Mouse (Mus musculus): ENCODE data around the gene Nags. TPM values are rescaled to one million over a fixed set of nuclear protein-coding genes. Genes with fewer than 3 reads are reported as not detected.

The Nags gene
- polyA plus RNA-seq, 1 experiment = 0.39 TPM

DNA sequence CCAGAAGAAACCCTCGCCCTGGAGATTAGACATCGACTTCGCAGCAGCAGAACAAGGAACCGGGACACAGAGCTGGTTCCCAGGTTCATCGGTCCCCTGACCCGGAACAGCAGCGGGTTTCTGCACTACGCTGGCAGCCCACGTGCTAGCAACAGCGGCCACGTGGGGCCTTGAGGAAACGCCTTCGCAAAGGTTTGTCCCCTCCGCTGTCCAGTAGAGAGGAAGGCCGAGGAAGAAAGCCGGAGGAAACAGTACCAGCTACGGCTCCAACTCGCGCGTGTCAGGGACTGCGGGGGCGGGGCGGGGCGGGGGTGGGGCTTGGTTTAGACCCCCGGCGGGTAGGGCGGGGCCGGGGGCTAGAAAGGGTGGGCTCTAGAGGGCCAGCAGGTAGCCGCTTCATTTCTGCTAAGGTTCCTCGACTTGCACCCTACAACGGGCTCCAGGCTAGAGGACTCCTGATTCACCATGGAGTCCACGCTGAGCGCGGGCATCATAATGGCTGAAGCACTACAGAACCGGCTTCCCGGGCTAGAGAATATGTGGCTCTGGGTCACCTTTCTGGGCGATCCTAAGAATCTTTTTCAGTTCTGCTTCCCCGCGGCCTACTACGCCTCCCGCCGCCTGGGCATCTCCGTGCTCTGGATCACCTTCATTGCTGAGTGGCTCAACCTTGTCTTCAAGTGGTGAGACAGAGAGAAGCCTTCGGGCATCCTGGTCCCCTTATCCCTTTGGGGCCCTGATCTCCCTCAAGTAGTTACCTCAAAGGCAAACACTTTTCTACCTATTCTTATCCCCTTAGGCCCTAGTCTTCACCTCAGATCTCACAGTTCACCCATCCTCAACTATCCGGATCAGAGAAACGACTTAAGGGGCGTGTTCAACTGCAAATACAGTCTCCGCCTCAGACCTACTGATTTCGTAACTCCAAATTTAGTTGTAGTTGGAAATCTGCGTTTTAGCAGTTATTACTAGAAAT, 44.4 kb downstream of the Nags start, which contains the start of gene G6pc3:
Gene G6pc3, plus strand, starts transcription at position 160 of the 976 bp plus-strand sequence.
- peak; percentile 97 for DNase-seq
- peak within 1 kb of the TSS; percentile 30 for H3K27ac ChIP-seq (ENCODE audit: insufficient read depth, low read depth, low read length)
- WGBS = 1% methylated on average over 46 of the region's 50 CpGs
- TF ChIP-seq CTCF (conservative IDR thresholded peaks at IDR 0.05; ENCODE audit: insufficient read depth, insufficient read length, low read depth, low read length) (no peak), POLR2A (IDR thresholded peaks at IDR 0.05; ENCODE audit: low read depth, low read length) (no peak)
- H3K4me3 ChIP-seq (ENCODE audit: insufficient read depth, low read depth, low read length) = peak within 1 kb of the TSS; percentile 74
- H3K36me3 ChIP-seq (ENCODE audit: control insufficient read depth, insufficient read depth, low read length) = no peaks in the 10 kb centered on the region
- no peaks in the 10 kb centered on the region for H3K4me1 ChIP-seq (ENCODE audit: control insufficient read depth, insufficient read depth, low read length)
- H3K27me3 ChIP-seq (replicated peaks; ENCODE audit: control insufficient read depth, insufficient read depth, low read length) = no peaks in the 10 kb centered on the region

DNA sequence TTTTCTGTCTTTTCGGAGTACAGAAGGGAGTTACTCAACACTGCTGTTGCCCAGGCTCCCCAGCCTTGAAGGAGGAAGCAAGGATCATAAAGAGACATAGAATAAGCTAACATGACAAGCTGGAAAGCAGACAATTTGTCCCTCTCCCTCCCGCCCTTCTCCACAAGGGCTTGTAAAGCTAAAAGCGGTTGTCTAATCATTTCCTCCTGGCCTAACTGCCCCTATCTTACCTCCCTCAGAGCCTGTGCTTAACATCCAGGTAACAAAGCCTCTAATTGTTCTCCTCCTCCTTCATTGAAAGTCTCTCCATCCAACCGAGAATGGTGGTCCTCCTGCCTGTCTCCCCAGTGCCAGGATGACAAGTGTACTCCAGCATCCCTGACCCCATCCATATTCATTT, 45.5 kb downstream of the Nags start:
- no peak for TF ChIP-seq CTCF (conservative IDR thresholded peaks at IDR 0.05; ENCODE audit: insufficient read depth, insufficient read length, low read depth, low read length)
- TF ChIP-seq POLR2A (IDR thresholded peaks at IDR 0.05; ENCODE audit: low read depth, low read length) = no peak
- Histone ChIP-seq H3K36me3 (ENCODE audit: control insufficient read depth, insufficient read depth, low read length) (no peaks in the 10 kb centered on the region), H3K4me3 (ENCODE audit: insufficient read depth, low read depth, low read length) (no peak overlapping the region), H3K4me1 (ENCODE audit: control insufficient read depth, insufficient read depth, low read length) (no peaks in the 10 kb centered on the region), H3K27ac (ENCODE audit: insufficient read depth, low read depth, low read length) (no peak overlapping the region), H3K27me3 (replicated peaks; ENCODE audit: control insufficient read depth, insufficient read depth, low read length) (no peaks in the 10 kb centered on the region)
- DNase-seq = no peak
- 68% methylated on average over 4 of the region's 4 CpGs for WGBS

DNA sequence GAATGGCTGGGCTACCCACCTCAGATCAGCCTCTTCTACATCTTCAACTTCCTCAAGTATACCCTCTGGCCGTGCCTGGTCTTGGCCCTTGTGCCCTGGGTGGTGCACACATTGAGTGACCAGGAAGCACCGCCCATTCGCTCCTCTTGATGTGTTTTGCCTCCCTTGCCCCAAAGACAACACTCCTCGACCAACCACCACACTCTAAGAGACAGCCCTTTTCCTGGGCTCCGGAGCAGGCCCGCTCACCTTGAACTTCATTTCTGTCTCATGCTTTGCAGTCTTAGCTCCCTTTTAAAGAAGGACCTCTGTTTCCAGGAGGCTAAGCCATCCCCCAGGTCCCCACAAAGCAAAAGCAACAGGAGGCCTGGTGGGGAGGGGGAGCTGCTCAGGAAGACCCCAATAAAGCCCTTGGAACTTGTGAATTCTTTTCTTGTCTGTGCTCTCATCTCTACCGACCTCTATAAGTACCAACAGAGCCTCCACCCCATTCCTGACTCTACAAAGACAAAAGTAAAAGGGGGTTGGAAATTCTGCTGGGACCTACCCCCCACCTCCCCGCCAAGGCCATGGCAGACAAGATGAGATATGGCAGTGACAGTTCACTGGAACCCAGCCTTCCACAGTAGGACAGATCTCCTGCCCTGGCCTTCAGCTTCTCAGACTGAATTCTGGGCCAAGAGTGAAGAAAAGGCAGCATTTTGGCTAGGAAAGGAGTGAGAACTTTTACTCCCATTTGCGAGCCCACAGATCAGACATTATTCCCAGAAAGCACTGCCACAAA, 48.5 kb downstream of the Nags start:
- WGBS = 79% methylated on average over 9 of the region's 9 CpGs
- H3K36me3 ChIP-seq (ENCODE audit: control insufficient read depth, insufficient read depth, low read length) = no peaks in the 10 kb centered on the region
- H3K27ac ChIP-seq (ENCODE audit: insufficient read depth, low read depth, low read length) = no peak overlapping the region
- no peaks in the 10 kb centered on the region for H3K27me3 ChIP-seq (replicated peaks; ENCODE audit: control insufficient read depth, insufficient read depth, low read length)
- no peak for DNase-seq
- H3K4me3 ChIP-seq (ENCODE audit: insufficient read depth, low read depth, low read length) = no peak overlapping the region
- no peaks in the 10 kb centered on the region for H3K4me1 ChIP-seq (ENCODE audit: control insufficient read depth, insufficient read depth, low read length)
- TF ChIP-seq CTCF (conservative IDR thresholded peaks at IDR 0.05; ENCODE audit: insufficient read depth, insufficient read length, low read depth, low read length) = no peak
- no peak for TF ChIP-seq POLR2A (IDR thresholded peaks at IDR 0.05; ENCODE audit: low read depth, low read length)

DNA sequence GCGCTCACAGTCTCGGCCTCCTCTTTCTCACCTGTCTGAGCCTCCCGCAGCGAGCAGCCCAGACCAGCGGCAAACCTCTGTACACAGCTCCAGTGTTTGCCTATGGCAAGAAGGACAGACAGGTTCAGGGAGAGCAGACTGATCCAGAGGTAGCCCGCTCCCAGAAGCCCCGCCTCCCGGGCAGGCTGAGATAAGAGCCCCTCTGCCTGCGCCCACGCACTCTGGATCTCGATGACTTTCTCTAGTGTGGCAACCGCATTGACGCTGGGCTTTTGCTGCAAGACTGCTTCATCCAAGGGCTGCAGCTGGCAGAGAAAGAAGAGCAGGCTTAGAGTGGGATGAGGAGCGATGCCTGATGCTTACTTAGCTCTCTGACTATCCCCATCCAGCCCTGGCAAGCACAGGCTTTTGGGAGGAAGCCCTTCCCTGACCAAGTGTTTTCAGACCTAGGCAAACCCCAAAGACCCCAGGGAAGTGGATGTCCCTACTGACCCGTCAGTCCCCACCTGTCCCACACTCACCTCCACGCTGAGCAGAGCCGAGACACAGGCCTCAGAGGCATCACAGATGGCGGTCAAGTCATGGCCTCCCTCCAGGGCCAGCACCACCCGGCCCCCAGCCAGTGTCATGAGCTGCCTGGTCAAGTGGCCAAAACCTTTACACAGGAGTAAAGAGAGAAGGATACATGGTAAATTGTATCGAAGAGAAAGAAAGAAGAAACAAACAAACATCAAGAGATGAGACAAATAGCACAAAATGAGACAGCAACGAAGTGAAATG, 50.9 kb downstream of the Nags start:
- 87% methylated on average over 21 of the region's 21 CpGs for WGBS
- no peak for TF ChIP-seq CTCF (conservative IDR thresholded peaks at IDR 0.05; ENCODE audit: insufficient read depth, insufficient read length, low read depth, low read length)
- TF ChIP-seq POLR2A (IDR thresholded peaks at IDR 0.05; ENCODE audit: low read depth, low read length) = no peak
- DNase-seq = no peak
- no peaks in the 10 kb centered on the region for H3K36me3 ChIP-seq (ENCODE audit: control insufficient read depth, insufficient read depth, low read length)
- H3K4me1 ChIP-seq (ENCODE audit: control insufficient read depth, insufficient read depth, low read length) = no peaks in the 10 kb centered on the region
- no peak overlapping the region for H3K27ac ChIP-seq (ENCODE audit: insufficient read depth, low read depth, low read length)
- H3K27me3 ChIP-seq (replicated peaks; ENCODE audit: control insufficient read depth, insufficient read depth, low read length) = no peaks in the 10 kb centered on the region
- no peak overlapping the region for H3K4me3 ChIP-seq (ENCODE audit: insufficient read depth, low read depth, low read length)

DNA sequence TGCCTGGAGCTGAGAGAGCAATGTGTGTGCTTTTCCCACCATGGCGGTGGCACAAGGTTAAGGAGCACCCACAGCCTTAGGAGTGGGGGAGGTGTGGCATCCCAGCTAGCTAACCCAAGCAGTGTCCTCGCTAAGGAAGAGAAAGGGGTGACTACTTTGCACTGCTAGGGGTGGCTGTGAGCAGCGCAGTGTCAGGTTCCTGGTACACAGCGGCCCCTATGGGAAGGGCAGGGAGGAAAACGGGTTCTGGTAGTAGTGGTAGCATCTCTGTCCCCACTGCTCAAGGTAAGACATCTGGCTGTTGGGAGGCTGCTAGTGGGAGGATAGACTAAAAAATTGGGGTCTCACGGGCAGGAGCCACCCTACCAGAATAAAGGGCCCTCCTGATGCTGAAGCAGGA, 52.9 kb downstream of the Nags start:
- no peak for DNase-seq
- Histone ChIP-seq H3K4me3 (ENCODE audit: insufficient read depth, low read depth, low read length) (no peak overlapping the region), H3K27ac (ENCODE audit: insufficient read depth, low read depth, low read length) (no peak overlapping the region), H3K27me3 (replicated peaks; ENCODE audit: control insufficient read depth, insufficient read depth, low read length) (no peaks in the 10 kb centered on the region), H3K4me1 (ENCODE audit: control insufficient read depth, insufficient read depth, low read length) (no peaks in the 10 kb centered on the region), H3K36me3 (ENCODE audit: control insufficient read depth, insufficient read depth, low read length) (no peaks in the 10 kb centered on the region; the same call in 1 of the 2 replicates)
- 73% methylated on average over 6 of the region's 6 CpGs for WGBS
- peak; percentile 33; the same call in 1 of the 2 replicates for TF ChIP-seq CTCF (conservative IDR thresholded peaks at IDR 0.05; ENCODE audit: insufficient read depth, insufficient read length, low read depth, low read length)
- no peak for TF ChIP-seq POLR2A (IDR thresholded peaks at IDR 0.05; ENCODE audit: low read depth, low read length)

Other genes starting within 250 kb of the Nags start
- 2.0 TPM in 2 replicates for gene Sost, start 178.5 kb upstream of the Nags start, polyA plus RNA-seq (2012; rRNA removed)
- not detected in 2 replicates for gene Cfap97d1, start 161.2 kb upstream of the Nags start, polyA plus RNA-seq (2012; rRNA removed)
- 67.8 and 92.4 TPM in 2 replicates for gene Dusp3, start 158.5 kb upstream of the Nags start, polyA plus RNA-seq (2012; rRNA removed)
- 2.3 and 3.5 TPM in 2 replicates for gene Mpp3, start 117.1 kb upstream of the Nags start, polyA plus RNA-seq (2012; rRNA removed)
- gene Cd300lg, start 104.0 kb upstream of the Nags start, polyA plus RNA-seq (2012; rRNA removed) = 62.1 and 67.1 TPM in 2 replicates
- 4.9 and 5.9 TPM in 2 replicates for gene Mpp2, start 57.0 kb upstream of the Nags start, polyA plus RNA-seq (2012; rRNA removed)
- not detected in 2 replicates for gene Ppy, start 44.2 kb upstream of the Nags start, polyA plus RNA-seq (2012; rRNA removed)
- not detected in 2 replicates for gene Pyy, start 37.7 kb upstream of the Nags start, polyA plus RNA-seq (2012; rRNA removed)
- gene Tmem101, start 10.9 kb downstream of the Nags start, polyA plus RNA-seq (2012; rRNA removed) = 17.7 and 18.3 TPM in 2 replicates
- gene Lsm12, start 39.8 kb downstream of the Nags start, polyA plus RNA-seq (2012; rRNA removed) = 33.0 and 39.6 TPM in 2 replicates
- 127 and 138 TPM in 2 replicates for gene G6pc3, start 44.1 kb downstream of the Nags start, polyA plus RNA-seq (2012; rRNA removed)
- gene Hdac5, start 84.7 kb downstream of the Nags start, polyA plus RNA-seq (2012; rRNA removed) = 69.2 TPM in 2 replicates
- 0.41 and 0.81 TPM in 2 replicates for gene BC030867, start 103.4 kb downstream of the Nags start, polyA plus RNA-seq (2012; rRNA removed)
- 0.10 and 0.70 TPM in 2 replicates for gene Asb16, start 123.2 kb downstream of the Nags start, polyA plus RNA-seq (2012; rRNA removed)
- 59.7 and 66.9 TPM in 2 replicates for gene Tmub2, start 139.4 kb downstream of the Nags start, polyA plus RNA-seq (2012; rRNA removed)
- gene Atxn7l3, start 151.1 kb downstream of the Nags start, polyA plus RNA-seq (2012; rRNA removed) = 28.0 TPM in 2 replicates
- gene Ubtf, start 174.2 kb downstream of the Nags start, polyA plus RNA-seq (2012; rRNA removed) = 27.0 and 30.3 TPM in 2 replicates
- 79.5 and 90.6 TPM in 2 replicates for gene Slc4a1, start 220.7 kb downstream of the Nags start, polyA plus RNA-seq (2012; rRNA removed)
- gene Rundc3a, start 247.9 kb downstream of the Nags start, polyA plus RNA-seq (2012; rRNA removed) = 2.6 and 3.4 TPM in 2 replicates

Measured in kidney, adult 2 months (tissue).